Comparison of ENCODE assay signal across 9 mouse cellular contexts in the genomic region with DNA sequence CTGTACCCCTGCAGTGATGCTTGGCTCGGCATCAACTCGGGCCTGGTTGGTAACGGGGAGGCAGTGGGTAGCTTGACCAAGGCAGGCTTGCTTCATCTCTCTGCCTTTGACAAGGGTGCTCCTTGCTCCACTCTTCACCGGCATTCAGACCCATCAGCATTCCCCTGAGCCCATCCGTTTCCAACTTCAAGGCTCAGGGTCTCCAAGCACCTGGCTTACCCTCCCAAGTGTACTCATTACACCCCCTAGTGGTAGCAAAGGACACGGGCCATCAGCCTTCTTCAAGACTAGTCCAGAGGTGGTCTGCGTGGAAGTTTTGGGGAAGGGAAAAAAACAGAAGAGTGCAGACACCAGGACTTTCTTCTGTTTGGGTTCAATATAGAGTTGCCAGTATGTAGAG.
DNase-seq lines count a peak whose midpoint lies in the region; ATAC-seq lines count a peak whose summit lies in the region.
"Had no signal": no experiment of that assay in that cellular context is flagged by ENCODE, and none has a peak within 500 bp of the region (broad histone marks: within the 10 kb centered on the region; RNA-seq: fewer than 3 reads in every experiment).

No protein-coding gene starts in this region.

- WGBS in forebrain, embryonic 14.5 days, result 37% methylated on average over 7 of the region's 7 CpGs
- 50% methylated on average over 7 of the region's 7 CpGs for WGBS in neural tube, embryonic 12.5 days

- no peak overlapping the region for H3K4me3 ChIP-seq in forebrain, embryonic 14.5 days (ENCODE audit: low read depth, low read length)
- H3K4me3 ChIP-seq in neural tube, embryonic 12.5 days, result no peak overlapping the region
- H3K4me3 ChIP-seq: hindbrain, embryonic 15.5 days had no signal

- no peaks in the 10 kb centered on the region for H3K9me3 ChIP-seq in forebrain, embryonic 14.5 days (replicated peaks; ENCODE audit: control insufficient read depth, low read length)
- no peaks in the 10 kb centered on the region for H3K9me3 ChIP-seq in neural tube, embryonic 12.5 days
- H3K9me3 ChIP-seq: hindbrain, embryonic 15.5 days had no signal

- H3K4me2 ChIP-seq in forebrain, embryonic 14.5 days (ENCODE audit: low read length), result no peak overlapping the region
- no peak overlapping the region for H3K4me2 ChIP-seq in neural tube, embryonic 12.5 days (replicated peaks)
- H3K4me2 ChIP-seq: hindbrain, embryonic 15.5 days had no signal

- no peaks in the 10 kb centered on the region for H3K27me3 ChIP-seq in forebrain, embryonic 14.5 days (replicated peaks; ENCODE audit: control insufficient read depth, insufficient read depth, low read length)
- H3K27me3 ChIP-seq in neural tube, embryonic 12.5 days (replicated peaks), result no peaks in the 10 kb centered on the region
- H3K27me3 ChIP-seq: hindbrain, embryonic 15.5 days had no signal

- H3K9ac ChIP-seq in forebrain, embryonic 14.5 days (ENCODE audit: low read length), result no peak overlapping the region
- no peak overlapping the region for H3K9ac ChIP-seq in neural tube, embryonic 12.5 days
- H3K9ac ChIP-seq: hindbrain, embryonic 15.5 days had no signal

- DNase-seq in gastrocnemius, adult 18-20 months (ENCODE audit: low spot score), result peak; percentile 68
- no peak for DNase-seq in gastrocnemius, postnatal 25 days
- peak; percentile 62 for DNase-seq in A20 (ENCODE audit: low read depth, low spot score)
- peak; percentile 25 for DNase-seq in c-Kit-positive CD71-negative TER-119-negative erythroid progenitor cells, embryonic 14.5 days (ENCODE audit: low read depth)
- DNase-seq in forebrain, embryonic 14.5 days (ENCODE audit: low spot score), result peak; percentile 86
- DNase-seq in kidney, postnatal 36 days, result peak; percentile 8 to 57
- DNase-seq in ovary, postnatal 36 days (ENCODE audit: low spot score), result no peak

- H3K4me1 ChIP-seq in forebrain, embryonic 14.5 days (ENCODE audit: control insufficient read depth, insufficient read depth, low read length), result peaks cover 19% of the 10 kb centered on the region
- H3K4me1 ChIP-seq in neural tube, embryonic 12.5 days, result peaks cover 31% of the 10 kb centered on the region

- H3K36me3 ChIP-seq in forebrain, embryonic 14.5 days (ENCODE audit: control insufficient read depth, insufficient read depth, low read length), result no peaks in the 10 kb centered on the region
- no peaks in the 10 kb centered on the region; the same call in 1 of the 2 replicates for H3K36me3 ChIP-seq in neural tube, embryonic 12.5 days
- H3K36me3 ChIP-seq: hindbrain, embryonic 15.5 days had no signal

- H3K27ac ChIP-seq in forebrain, embryonic 14.5 days (ENCODE audit: low read depth, low read length), result no peak overlapping the region
- no peak overlapping the region for H3K27ac ChIP-seq in neural tube, embryonic 12.5 days
- H3K27ac ChIP-seq: hindbrain, embryonic 15.5 days had no signal

- ATAC-seq in forebrain, embryonic 14.5 days, result peak; percentile 60
- peak; percentile 42 for ATAC-seq in neural tube, embryonic 12.5 days (ENCODE audit: low FRiP score, low read depth)

Comparison
In these comparisons a context has a peak if more than half of its experiments do, and no peak if none do; other contexts are left out.
1. DNase-seq: peak in gastrocnemius, adult 18-20 months (single experiment), A20 (single experiment), c-Kit-positive CD71-negative TER-119-negative erythroid progenitor cells, embryonic 14.5 days (single experiment), forebrain, embryonic 14.5 days (single experiment) and kidney, postnatal 36 days (2 of 2); none in gastrocnemius, postnatal 25 days (single experiment) and ovary, postnatal 36 days (single experiment).